Mouse (Mus musculus) C2C12 (cell line): ENCODE results near the gene Dpf3.

Experiments
- CEBPB ChIP-seq: IDR thresholded peaks from one replicate; pipeline ENCODE4 v1.6.1; 2011; ENCODE audit warnings: low read depth, mild to moderate bottlenecking, control low read depth, moderate library complexity
- CTCF ChIP-seq: IDR thresholded peaks from one replicate; pipeline ENCODE4 v1.5.1; 2011; ENCODE audit not compliant: control insufficient read depth, insufficient read depth, insufficient read length
- FOSL1 ChIP-seq: IDR thresholded peaks from one replicate; pipeline ENCODE4 v1.8.0; 2011; ENCODE audit warnings: mild to moderate bottlenecking, low read length; ENCODE audit not compliant: poor library complexity, insufficient read depth, severe bottlenecking
- MAX ChIP-seq: IDR thresholded peaks from one replicate; pipeline ENCODE4 v1.6.1; 2011; ENCODE audit warnings: mild to moderate bottlenecking, control low read depth

- TF ChIP-seq CTCF, result no peak
- no peak for TF ChIP-seq MAX
- TF ChIP-seq FOSL1, result no peak
- no peak for TF ChIP-seq CEBPB
Observed at GRCm38 (mm10) chr12:83466508-83467430, 20.7 kb downstream of the Dpf3 start.
